Mouse (Mus musculus) left cerebral cortex, postnatal 36 days (tissue): Measurements from ENCODE around the gene Nedd9. TPM values are rescaled to one million over a fixed set of nuclear protein-coding genes. Genes with fewer than 3 reads are reported as not detected.

Source experiments
- DNase-seq, 2 experiments: peaks; one replicate each; pipeline ENCODE4 v3.0.0; 2021 to 2022; ENCODE audit warnings: low spot score in 2 of 2, mixed read lengths in 1 of 2
- intact Hi-C: fragments of 180-260 bp; cut with DNase I; formaldehyde crosslinking; loops from one replicate; pipeline ENCODE4 v1.15.1; 2025
- total RNA-seq, 2 experiments: library from RNA; stranded (reverse); gene quantifications; 2 replicates each; pipeline ENCODE4 v1.2.3; 2021

The Nedd9 gene
- total RNA-seq, 2 experiments from 2014 or later, result 7.5 to 7.9 TPM

DNA sequence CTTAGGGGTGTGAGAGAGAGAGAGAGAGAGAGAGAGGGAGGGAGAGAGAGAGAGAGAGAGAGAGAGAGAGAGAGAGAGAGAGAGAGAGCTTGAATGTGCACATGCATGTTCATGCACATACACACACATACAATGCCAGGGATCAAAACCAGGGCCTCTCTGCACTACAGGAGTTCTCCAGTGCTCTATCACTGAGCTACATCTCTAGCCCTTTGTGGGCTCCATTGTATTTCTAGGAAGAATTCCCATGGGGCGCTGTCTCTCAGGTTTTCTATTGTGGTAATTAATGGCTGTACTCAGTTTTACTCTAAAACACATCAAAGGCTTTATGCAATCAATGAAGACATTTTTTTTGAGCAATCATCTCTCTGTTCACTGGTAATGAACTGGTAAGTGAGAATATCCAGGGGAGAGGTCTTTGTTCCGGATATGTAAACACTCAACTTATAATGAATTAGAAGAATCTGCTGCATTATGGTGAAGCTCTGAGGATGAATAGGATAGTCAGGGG lies 11.5 kb upstream of the Nedd9 start:
- intact Hi-C loops, result no loop called here
- DNase-seq, result no peak

DNA sequence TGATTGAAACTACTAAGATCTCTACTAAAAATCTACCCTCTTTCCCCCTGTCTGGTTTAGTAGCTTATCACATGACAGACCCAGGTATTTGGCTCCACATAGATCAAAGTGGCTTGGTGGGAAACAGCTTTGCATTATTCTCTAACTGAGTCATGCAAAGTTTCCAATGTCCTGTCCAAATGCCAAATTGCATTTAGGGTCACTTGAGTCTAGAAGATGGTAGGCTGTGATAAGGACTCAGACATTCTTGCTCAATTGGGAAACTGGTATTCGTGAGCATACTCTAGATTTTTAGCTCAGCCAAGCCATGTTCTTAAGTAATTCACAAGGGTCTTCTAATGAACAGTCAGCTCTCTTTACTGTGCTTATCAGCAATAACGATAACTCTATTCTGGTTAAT lies 7.5 kb upstream of the Nedd9 start:
- DNase-seq, result no peak
- intact Hi-C loops, result no loop called here

DNA sequence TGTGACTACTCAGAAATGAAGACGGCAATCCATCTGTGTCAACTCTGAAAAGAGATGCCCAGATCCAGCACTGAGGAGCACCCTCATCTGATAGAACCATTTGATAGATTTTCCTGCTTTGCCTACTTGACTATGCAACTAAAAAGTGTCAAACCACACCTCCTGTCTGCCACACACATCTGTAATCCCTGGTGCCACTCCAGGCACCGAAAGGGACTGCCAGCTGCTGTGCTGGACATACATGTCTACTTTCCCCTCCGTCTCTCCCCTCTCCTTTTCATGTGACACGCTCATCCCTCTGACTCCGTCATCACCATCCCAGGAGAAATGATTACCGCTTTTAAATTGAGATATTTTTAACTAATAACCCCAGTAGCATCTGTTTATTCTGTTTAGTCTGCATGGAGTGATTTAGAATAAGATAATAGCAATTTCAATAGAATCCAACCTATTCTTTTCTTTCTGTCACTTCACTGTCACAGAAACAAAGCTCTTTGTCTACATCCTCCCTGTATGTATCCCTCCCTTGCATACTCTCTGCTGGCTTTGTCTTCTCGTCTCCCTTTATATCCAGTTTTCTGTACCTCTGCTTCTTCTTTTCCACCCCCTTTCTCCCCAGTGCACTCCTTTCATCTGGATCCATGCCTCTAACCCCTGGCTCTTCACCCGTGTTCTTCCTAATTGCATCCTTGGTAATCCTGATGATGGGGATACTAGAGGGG lies 5.0 kb upstream of the Nedd9 start:
- intact Hi-C loops, result no loop called here
- DNase-seq, result no peak

DNA sequence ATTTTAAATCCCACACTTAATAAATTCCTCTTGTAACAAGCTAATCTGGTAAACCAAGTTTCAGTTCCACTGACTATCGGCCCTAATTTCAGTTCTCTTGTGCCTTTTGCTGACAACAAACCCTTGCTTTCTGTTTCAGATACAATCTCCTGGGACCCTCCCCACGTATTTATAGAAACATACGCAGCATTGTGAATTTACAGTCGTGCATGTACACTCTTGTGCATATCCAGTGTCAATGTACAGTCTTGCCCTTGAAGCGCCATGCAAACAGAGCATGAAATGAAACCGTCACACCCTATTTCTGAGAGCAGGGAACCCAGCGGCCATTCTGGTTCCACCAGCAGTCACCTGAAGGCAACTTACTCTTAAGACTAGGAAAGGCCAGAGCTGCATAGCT lies 4.4 kb upstream of the Nedd9 start:
- intact Hi-C loops, result no loop called here
- no peak for DNase-seq

DNA sequence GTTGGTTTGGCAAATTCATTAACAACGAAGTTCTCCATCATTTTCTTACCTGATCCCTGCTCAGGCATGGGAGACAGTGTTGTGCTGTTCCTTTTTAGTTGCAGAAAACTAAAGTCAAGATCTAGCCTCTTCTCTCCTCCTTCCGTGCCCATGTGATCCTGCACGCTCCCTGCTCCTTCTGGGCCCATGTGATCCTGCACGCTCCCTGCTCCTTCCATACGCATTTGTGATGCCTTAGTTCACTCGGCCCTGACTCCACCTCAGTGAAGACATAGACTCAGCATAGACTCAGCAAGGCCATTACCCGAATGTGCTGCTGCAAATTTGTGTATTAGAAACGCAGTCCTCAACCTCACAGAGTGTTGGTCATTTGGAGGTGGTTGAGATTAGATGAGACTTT lies 3.1 kb upstream of the Nedd9 start:
- intact Hi-C loops, result no loop called here
- DNase-seq, result no peak

DNA sequence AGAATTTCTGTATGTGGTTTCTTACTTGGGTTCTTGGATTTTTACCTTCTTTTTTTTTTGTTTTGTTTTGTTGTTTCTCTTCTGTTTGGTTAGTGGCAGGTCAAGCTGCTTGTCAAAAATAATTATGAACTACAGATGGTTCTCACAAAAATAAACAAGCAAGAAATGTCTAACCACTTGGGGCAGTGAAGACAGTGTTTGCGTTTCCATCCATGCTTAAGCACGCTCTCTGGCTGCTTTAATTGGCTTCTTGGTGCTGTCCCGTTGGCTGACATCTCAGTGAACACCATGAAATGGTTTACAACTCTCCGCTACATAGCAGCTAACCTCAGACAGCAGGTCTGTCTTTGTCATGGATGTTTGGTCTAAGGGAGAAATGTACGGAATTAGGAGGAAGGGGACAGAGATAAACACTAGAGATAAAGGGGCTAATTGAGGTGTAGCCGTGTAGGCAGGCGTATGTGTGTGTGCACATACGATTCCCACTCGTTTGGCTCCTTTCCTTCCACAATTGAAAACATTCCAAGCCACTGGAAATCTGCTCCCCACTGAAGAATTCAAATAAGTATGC lies 2.6 kb upstream of the Nedd9 start:
- intact Hi-C loops, result no loop called here
- no peak for DNase-seq

DNA sequence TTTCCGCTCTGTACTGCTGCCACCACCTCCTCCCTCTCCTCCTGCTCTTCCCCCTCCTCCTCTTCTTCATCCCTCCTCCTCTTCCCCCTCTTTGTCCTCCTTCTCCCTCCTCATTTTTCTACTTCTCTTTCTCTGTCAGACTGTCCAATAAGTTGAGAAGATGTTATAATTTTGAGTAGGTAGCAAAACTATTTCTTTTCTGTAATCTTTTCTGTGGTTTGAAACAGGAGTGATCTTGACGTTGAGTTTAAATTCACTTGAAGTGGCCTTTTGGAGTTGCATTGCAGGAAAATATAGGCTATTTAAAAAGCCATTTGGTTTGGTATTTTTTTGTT lies 214 bp upstream of the Nedd9 start:
- intact Hi-C loops, result no loop called here
- DNase-seq, result no peak

DNA sequence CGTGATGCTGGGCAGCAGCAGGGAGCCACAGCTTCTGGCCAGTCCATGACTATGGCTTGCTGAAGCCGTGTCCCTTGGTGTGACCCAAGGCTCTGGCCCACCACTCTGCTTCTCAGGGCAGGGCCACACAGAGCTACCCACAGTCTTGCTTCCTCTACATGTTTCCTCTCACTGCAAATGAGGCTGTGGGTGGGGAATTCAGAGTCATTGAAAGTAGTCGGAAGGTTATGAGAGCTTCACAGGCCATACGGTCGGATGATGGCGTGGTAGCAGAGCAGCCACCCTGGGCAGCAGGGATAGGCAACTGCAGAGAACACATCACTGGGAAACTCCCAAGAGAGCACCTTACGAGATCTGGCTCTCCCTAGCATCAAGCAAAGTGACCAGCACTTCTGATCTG lies 3.2 kb downstream of the Nedd9 start:
- DNase-seq, result no peak
- intact Hi-C loops, result no loop called here

DNA sequence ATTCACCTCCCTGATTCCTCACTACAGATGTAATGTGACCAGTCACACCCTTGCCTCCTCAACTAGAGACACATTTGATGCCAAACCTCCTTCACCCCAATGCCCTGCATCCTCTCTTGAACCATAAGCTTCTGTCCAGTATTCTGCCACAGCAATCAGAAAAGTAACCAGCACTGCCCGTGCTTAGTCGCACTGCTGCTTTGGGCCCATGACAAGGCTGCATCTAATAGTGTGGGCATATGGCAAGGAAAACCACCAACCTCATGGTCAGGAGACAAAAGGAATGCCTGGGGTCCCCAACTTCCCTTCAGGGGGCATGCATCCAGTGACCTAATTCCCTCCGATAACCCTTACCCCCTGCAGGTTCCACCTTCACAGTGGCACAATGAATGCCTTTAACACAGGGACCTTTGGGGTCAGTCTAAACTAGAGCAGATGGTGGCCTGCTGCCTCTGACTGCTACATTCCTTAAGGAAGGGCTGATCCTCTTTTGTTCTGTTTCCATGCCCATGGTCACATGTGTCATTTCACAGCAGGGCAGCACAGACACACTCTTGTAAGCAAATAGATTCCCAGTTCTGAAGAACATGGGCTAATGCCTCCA lies 4.7 kb downstream of the Nedd9 start:
- intact Hi-C loops, result no loop called here
- DNase-seq, result no peak

DNA sequence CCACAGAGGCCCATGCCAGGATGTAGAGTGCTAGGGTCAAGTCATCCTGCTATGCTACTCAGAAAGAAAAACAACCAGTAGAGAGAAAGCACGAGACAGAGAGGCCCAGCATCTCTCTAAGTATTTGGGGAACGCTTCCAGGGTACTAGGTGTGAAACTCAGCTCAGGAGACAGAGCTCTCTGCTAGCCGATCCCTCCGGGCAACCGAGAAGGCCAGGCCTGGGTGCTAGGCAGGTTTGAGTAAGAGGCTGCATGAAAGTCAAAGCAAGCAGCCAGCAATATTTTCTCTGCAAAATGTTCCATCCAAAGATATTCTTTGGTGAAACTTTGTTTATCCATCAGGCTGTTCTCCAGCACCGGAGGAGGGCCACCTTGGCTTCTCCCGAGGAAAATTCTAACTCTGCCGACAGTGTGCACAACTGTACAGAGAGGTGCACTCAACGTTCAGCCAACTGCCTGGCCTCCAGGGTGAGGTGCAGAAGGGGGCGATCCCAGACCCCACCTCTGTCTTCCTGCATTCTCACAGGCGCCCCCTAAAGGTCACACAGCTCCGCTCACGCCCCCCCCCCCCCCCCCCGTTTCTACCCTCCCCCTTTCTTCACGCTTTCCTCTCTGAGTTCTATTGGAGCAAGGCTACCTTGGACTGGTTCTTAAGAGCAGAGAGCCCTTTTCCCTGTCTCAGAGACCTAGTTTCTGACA lies 7.3 kb downstream of the Nedd9 start:
- intact Hi-C loops, result no loop called here
- no peak for DNase-seq

DNA sequence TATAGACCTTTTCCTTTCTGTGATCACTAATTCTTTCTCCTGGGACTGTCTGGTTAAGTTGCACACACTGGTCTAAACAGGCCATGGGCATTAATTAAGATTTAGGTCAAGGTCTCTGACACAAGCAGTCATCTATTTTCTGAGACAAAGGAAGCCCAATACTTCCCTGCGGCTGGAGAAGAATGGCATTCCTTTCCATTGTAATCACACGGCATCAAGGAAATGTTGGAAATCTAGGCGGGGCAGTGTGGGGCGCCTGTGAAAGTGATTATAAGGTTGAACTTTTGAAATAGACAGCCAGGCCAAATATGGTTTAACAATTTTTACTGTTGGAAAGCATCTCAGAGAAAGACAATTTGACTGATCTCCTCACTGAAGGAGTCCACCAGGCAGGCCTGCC lies 10.9 kb downstream of the Nedd9 start:
- intact Hi-C loops, result no loop called here
- DNase-seq, result no peak

DNA sequence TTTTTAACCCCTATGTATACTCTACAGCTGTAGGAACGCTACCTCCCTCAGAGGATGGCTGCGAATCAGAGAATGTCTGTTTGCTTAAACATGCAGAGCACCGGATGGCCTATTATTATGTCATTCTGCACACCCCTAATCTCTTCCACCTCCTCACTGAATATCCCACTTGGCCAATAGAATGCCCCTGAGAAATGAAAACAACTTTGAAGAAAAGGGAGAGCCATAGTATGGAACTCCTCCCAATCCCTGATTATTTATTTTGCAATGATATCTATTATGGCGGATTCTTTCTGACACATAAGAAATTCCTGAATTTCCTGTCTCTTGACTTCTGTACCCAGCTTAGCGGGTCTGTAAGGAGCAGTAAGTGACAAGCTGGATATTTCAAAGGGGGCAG lies 12.8 kb downstream of the Nedd9 start:
- intact Hi-C loops, result no loop called here
- DNase-seq, result no peak

DNA sequence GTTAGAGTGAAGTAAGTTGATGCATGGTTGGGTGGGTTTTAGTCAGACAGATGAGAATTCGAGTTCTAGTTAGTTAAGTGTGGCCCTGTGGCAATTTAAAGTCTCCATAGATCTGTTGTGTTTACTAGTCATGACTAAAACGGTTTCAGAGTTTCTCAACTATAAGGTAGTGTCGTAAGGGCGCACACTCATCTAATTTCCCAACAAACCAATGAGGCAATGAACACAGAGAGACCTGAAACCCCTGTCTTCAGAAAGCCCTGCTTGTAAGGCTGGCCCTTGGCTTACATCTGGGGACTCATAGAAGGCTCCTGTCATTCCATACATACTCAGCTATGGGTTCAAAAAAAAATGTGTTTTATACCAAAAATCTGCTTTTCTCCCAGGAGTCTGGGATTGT lies 13.7 kb downstream of the Nedd9 start:
- DNase-seq, result no peak
- intact Hi-C loops, result no loop called here

DNA sequence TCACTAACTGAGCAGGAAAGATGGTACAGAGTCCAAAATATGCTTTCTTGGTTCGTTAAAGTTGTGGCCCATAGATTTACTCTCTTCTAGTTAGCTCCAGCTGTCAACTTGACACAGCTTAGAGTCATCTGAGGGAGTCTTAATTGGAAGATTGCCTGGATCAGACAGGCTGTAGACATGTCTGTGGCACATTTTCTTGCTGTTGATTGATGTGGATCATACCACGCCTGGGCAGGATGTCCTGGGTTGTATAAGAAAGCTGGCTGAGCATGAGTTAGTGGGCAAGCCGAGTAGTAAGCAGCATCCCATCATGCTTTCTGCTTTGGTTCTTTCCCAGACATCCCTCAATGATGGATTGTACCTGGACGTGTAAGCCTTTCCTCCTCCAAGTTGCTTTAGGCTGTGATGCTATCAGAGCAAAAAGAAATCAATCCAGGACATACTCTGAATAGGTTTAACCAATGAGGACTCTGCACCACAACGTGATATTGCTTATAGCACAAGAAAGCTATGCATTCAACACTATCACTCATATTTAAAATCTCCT lies 14.2 kb downstream of the Nedd9 start:
- no peak for DNase-seq
- intact Hi-C loops, result no loop called here

DNA sequence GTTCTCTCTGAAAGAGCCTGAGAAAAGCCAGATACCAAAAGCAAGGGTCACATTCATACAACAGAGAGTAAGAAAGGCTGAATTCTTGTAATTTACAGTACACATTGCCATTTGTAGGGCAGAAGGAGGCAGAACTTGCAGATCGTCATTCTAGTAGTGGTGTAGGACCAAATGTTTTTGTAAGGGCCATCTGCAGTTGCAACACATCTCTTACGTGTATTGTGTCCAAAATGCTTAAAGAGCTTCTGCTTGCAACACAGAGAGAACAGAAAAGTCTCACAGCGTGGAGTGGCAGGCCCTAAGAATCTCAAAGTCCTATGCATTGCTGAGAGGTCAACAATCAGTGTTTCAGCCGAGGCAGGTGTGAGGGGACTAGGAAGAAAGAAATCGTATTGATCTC lies 18.9 kb downstream of the Nedd9 start:
- intact Hi-C loops, result no loop called here

DNA sequence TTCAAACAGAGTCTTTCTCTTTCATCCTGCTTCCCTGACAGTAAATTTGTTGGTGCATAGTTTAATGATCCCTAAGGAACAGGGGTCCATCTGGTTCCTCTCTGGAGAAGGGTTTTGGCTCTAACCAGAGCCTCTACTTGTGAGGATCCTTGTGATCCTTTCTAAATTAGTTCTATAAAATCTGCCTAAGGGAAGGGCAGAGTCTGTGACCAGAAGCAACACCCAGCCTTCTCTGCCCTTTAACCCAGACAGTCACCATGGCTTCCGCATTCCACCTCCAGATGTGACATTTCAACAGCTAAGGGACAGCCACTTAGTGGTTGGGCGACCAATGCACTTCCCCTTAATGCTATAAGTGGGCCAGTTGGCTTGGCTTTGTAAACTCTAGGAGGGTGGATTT lies 20.1 kb downstream of the Nedd9 start:
- no peak for DNase-seq
- intact Hi-C loops, result no loop called here

More for the DNA sequence above, 18.9 kb downstream of the Nedd9 start:
- no peak for DNase-seq

DNA sequence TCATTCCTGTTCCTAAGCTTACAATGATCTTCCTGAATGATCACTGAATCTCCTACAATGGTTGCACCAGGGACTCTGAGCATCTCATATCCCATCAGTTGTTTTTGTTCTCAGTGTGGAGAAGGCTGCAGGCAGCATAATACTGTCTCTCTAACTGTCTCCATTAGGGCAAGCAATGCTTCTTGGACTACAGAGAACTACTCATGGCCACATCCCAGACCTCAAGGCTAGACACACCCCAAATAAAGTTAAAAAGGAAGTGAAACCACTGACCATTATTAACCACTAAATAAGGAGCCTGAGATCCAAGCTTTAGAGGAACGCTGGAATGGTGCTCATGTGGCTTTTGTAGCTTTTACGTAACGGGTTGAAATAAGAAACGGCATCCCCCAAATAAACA lies 20.5 kb downstream of the Nedd9 start:
- intact Hi-C loops, result no loop called here
- no peak for DNase-seq

DNA sequence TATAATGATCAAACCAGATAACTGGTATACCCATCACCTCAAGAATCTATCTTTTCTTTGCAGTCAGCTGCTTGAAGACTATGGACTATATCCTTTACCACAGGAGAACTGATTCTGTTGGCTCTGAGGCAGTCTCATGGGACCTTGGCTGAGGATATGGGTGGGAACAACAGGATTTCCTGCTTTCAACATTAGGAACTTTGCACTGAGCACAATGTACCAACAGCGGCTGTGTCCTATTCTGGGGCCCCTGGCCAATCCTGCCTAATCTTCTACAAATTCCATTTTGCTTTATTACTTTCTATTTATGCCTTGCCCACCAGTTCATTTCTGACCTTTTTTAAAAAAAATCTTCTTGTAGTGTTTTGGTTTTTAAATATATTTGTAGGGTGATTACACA lies 21.0 kb downstream of the Nedd9 start:
- DNase-seq, result no peak
- intact Hi-C loops, result no loop called here

DNA sequence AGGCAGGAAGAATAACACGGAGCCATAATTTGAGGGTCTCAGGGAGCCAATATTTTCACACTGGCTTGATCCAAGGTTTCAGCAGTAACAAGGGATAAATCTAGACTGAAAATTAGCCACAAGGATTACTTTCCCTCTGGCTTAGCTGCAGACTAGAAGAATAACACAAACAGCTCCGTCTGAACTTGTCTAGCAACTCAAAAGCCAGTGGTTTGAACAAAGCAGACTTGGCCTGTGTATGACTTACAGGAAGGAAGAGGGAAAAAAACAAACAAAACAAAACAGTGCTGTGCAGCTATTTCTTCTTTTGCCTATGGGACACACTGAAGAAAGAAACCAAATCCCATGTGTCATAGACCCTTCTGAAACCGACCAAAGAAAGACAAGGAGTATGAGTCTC lies 25.7 kb downstream of the Nedd9 start:
- intact Hi-C loops, result no loop called here
- DNase-seq, result no peak

DNA sequence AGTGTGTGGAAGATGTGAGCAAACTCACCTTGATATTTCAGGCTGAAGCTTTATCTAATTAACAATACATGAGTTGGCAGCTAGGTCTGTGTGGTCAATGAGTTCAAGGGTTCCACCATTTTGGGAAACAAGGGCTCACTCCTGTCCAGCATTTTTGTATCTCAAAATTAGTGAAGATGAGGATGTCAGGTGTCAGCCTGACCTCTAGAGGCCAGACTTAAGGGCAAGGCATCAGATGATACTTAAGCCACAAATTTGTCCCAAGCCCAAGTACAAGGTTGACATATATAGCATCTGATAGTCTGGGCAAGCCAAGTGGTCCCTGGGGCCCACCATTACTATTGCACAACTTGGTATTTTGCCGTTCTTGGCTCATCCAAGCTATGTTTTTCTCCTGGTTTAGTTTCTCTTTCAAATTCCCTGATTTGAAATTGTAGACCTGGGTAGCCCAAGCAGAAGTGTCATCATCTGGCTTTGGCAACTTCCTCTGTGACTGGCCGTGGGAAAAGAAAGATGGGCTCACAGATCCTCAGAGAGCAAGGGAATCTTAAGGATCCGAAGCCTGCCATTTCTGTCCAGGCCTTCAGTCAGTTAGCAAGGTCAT lies 27.4 kb downstream of the Nedd9 start:
- intact Hi-C loops, result loop anchor here (10.0 kb wide), 1 partner anchor 85 kb away; no protein-coding TSS in a partner anchor
- no peak for DNase-seq
